Mouse (Mus musculus) forebrain, embryonic 10.5 days (tissue): ENCODE results near the gene Elob. TPM values are rescaled to one million over a fixed set of nuclear protein-coding genes. Genes with fewer than 3 reads are reported as not detected.

Experiments
- DNase-seq: peaks from one replicate; pipeline ENCODE4 v3.0.0-alpha.2; 2017; ENCODE audit warnings: low spot score; ENCODE audit errors: extremely low spot score
- H3K27ac ChIP-seq: fragments of 300-500 bp; sonication (generic); 2 replicates; pipeline ENCODE4 v1.5.1; 2016; ENCODE audit warnings: mild to moderate bottlenecking
- H3K27me3 ChIP-seq: fragments of 300-500 bp; sonication (generic); 2 replicates; pipeline ENCODE4 v1.6.1; 2016; ENCODE audit warnings: mild to moderate bottlenecking; ENCODE audit not compliant: poor library complexity, severe bottlenecking
- H3K36me3 ChIP-seq: fragments of 300-500 bp; sonication (generic); replicated peaks from 2 replicates; pipeline ENCODE4 v1.6.1; 2016; ENCODE audit warnings: mild to moderate bottlenecking, moderate library complexity
- H3K4me1 ChIP-seq: fragments of 300-500 bp; sonication (generic); 2 replicates; pipeline ENCODE4 v1.6.1; 2016
- H3K4me3 ChIP-seq: fragments of 300-500 bp; sonication (generic); 2 replicates; pipeline ENCODE4 v1.5.1; 2016; ENCODE audit warnings: mild to moderate bottlenecking, moderate library complexity
- H3K9me3 ChIP-seq: fragments of 300-500 bp; sonication (generic); 2 replicates; pipeline ENCODE4 v1.6.1; 2016; ENCODE audit warnings: mild to moderate bottlenecking, moderate library complexity
- WGBS: fragments of 180-500 bp; shearing (Covaris S2); methylation state at CpG from one replicate; pipeline ENCODE4 v1.1.7; 2016; 5-methylcytosine and 5-hydroxymethylcytosine counted together
- polyA plus RNA-seq: library from polyadenylated mRNA; unstranded; fragments of >200 nt; fragmentation: Nextera tagmentation; extraction: Ambion mirVana; gene quantifications from 2 replicates; pipeline ENCODE4 v1.2.1, GENCODE M21; 2016

The Elob gene
- polyA plus RNA-seq = 1,030 and 1,081 TPM in 2 replicates

- WGBS = under 1% methylated on average over 40 of the region's 42 CpGs
- peaks cover 35% of the 10 kb centered on the region for H3K36me3 ChIP-seq
- H3K9me3 ChIP-seq = no peaks in the 10 kb centered on the region
- peak; percentile 91 for DNase-seq
- H3K27me3 ChIP-seq = peaks cover 24% of the 10 kb centered on the region
- H3K4me1 ChIP-seq = peaks cover 29% of the 10 kb centered on the region
- peak within 1 kb of the TSS; percentile 93 for H3K27ac ChIP-seq
- peak within 1 kb of the TSS; percentile 89 for H3K4me3 ChIP-seq
Observed at GRCm38 (mm10) chr17:23829064-23829619, at the start of gene Elob. Elob (minus strand) TSS chr17:23829136.

DNA sequence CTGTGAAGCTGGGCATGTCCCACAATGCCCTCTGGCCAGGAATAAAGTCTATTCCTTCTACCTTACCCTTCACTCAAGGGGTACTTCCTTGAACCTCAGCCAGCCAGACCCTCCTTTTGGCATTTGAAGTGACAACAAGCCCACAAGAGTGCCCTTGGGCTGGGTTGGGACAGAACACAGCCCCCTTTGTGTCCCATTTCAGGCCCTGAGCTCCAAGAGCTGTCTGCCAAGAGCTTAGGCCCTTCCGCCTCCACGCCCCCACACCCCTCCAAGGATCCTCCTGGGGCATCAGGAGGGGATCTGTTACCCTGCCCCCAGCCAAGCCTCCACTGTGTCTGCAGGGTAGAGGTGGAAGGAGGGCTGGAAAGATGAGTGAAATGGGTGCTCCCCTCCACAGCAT lies 48.2 kb upstream of the Elob start:
- 81% methylated on average over 2 of the region's 2 CpGs for WGBS
- Histone ChIP-seq H3K27me3 (no peaks in the 10 kb centered on the region), H3K4me3 (no peak overlapping the region), H3K4me1 (0 out of 2 replicates have a peak, but pooled peaks cover 4% of the 10 kb centered on the region), H3K27ac (no peak overlapping the region), H3K36me3 (no peaks in the 10 kb centered on the region), H3K9me3 (no peaks in the 10 kb centered on the region)
- DNase-seq = no peak

DNA sequence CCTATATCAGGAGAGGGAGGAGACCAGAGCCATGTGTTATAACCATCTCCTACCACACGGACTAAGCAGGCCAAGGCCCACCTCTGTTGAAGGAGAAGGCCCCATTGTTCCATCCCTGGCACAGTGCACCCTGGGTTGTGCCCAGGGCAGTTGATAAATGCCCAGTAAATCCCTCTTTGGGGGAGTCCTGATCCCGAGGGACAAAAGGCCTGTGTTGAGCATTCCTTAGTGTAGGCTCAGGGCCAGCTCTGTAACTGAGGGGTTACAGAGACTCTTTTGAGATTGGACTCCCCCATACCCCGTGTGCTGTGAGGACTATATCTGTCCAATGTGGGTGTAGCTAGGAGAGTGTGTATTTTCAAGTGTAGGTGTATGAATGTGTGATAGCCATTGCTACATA lies 47.8 kb upstream of the Elob start:
- no peaks in the 10 kb centered on the region for H3K9me3 ChIP-seq
- no peaks in the 10 kb centered on the region for H3K36me3 ChIP-seq
- 62% methylated on average over 3 of the region's 3 CpGs for WGBS
- no peaks in the 10 kb centered on the region for H3K27me3 ChIP-seq
- DNase-seq = no peak
- no peak overlapping the region for H3K4me3 ChIP-seq
- H3K27ac ChIP-seq = no peak overlapping the region
- 0 out of 2 replicates have a peak, but pooled peaks cover 4% of the 10 kb centered on the region for H3K4me1 ChIP-seq

DNA sequence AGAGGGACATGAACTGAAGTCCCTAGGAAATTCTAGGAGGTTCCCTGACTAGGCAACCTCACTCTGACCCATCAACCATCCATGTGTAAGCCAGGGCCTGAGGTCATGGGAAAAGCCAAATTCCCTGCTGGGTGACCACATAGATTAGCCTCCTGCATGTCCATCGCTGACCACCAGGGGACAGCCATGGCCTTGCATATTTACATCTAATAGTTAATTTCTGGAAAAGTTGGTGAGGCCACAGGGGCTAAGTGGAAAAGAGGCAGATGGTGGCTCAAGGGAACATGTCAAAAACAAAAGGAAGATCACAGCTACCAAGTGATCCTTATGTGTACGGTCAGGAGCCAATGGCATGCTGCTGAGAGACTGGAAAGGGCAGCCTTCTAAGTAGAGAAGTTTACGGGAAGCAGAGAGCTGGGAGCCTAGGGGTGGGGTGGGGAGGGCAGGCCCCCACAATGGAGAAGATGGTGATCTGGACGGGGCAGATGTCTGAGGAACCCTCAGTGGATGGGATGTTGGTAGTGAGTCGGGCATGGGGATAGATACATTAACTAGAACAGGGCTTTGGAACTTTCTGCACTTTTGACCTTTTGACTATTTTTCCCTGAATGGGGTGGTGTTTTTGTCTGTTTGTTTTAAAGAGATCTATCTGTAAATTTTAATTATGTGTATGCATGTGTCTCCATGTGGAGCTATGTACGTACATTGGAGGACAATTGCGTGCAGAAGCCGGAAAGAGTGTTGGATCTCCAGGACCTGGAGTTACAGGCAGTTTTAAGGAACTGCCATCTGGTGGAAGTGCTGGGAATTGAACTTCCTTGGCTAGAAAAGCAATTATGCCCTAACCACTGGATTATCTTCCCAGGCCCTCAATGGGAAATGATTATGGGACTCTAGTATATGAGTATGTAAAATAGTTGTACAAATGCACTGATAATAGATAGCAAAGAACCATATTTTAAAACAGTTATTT lies 45.2 kb upstream of the Elob start:
- Histone ChIP-seq H3K4me1 (0 out of 2 replicates have a peak, but pooled peaks cover 4% of the 10 kb centered on the region), H3K4me3 (no peak overlapping the region), H3K27ac (no peak overlapping the region), H3K36me3 (no peaks in the 10 kb centered on the region), H3K27me3 (no peaks in the 10 kb centered on the region), H3K9me3 (no peaks in the 10 kb centered on the region)
- DNase-seq = peak; percentile 42
- 58% methylated on average over 8 of the region's 8 CpGs for WGBS

DNA sequence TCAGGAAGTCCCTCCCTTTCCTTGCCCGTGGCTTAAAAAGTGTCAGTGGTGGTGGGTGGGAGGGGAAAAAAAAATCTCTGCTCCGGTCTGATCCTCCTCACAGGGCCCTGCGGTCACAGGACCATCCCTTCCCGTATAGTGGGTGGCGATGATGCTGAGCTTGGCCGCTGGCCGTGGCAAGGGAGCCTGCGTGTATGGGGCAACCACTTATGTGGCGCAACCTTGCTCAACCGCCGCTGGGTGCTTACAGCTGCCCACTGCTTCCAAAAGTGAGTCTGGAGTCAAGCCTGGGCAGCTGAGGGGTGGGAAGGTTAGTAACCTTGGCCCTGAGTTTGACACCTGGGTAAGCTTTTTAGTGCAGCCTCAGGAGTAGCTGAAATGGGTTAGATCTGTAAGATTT lies 39.6 kb upstream of the Elob start:
- H3K27ac ChIP-seq = no peak overlapping the region
- H3K27me3 ChIP-seq = no peaks in the 10 kb centered on the region
- no peak overlapping the region for H3K4me3 ChIP-seq
- DNase-seq = no peak
- H3K9me3 ChIP-seq = no peaks in the 10 kb centered on the region
- no peaks in the 10 kb centered on the region for H3K4me1 ChIP-seq
- H3K36me3 ChIP-seq = no peaks in the 10 kb centered on the region
- 91% methylated on average over 11 of the region's 11 CpGs for WGBS

DNA sequence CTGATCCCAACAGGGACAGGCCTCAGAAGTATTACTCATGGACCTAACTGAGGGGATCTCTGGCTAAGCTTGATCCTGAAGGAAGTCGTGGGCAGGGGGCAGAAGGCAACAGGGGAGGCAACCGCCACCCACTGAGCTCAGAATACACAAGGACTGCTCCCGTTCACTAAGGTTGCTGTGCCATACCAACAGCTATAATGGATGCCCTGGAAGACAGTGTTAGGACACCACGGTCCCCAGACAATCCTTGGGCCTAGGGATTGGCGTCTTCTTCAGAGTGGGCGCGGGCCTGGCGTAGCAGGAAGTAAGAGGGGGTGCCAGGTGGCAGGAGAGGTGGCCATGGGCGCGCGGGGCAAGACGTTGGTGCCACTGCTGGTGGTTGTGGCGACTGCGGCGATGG lies 38.8 kb upstream of the Elob start, which contains the start of gene Prss21:
Prss21 (plus strand) TSS at position 301 of the 400 bp plus-strand sequence.
- no peak within 1 kb of the TSS for H3K27ac ChIP-seq
- WGBS = 85% methylated on average over 15 of the region's 15 CpGs
- no peaks in the 10 kb centered on the region for H3K36me3 ChIP-seq
- DNase-seq = no peak
- H3K9me3 ChIP-seq = no peaks in the 10 kb centered on the region
- no peaks in the 10 kb centered on the region for H3K27me3 ChIP-seq
- H3K4me1 ChIP-seq = no peaks in the 10 kb centered on the region
- H3K4me3 ChIP-seq = no peak within 1 kb of the TSS

DNA sequence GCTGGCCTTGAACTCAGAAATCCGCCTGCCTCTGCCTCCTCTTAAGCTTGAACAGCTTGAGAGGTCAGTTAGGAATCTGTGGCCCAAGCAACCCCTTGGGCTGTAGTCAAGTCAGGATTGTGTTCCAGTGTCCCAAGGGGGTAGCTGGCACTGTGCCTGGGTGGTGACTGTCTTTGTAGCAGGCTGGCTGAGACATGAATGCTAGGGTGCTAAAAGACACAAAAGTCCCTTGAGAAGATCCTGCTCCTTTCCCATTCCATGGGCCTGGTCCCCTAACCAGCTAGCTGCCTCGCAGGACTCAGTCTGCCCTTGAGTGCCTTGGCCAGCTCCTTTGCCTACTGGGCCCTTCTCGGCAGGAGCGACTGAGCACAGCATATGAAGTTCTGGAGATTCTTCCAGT lies 34.0 kb upstream of the Elob start:
- no peaks in the 10 kb centered on the region for H3K4me1 ChIP-seq
- H3K36me3 ChIP-seq = no peaks in the 10 kb centered on the region
- H3K27ac ChIP-seq = no peak overlapping the region
- DNase-seq = no peak
- H3K27me3 ChIP-seq = no peaks in the 10 kb centered on the region
- no peaks in the 10 kb centered on the region for H3K9me3 ChIP-seq
- 85% methylated on average over 4 of the region's 4 CpGs for WGBS
- no peak overlapping the region for H3K4me3 ChIP-seq

- 89% methylated on average over 2 of the region's 2 CpGs for WGBS
- no peak for DNase-seq
- H3K36me3 ChIP-seq = no peaks in the 10 kb centered on the region
- H3K9me3 ChIP-seq = no peaks in the 10 kb centered on the region
- no peak overlapping the region for H3K4me3 ChIP-seq
- no peak overlapping the region for H3K27ac ChIP-seq
- no peaks in the 10 kb centered on the region for H3K4me1 ChIP-seq
- no peaks in the 10 kb centered on the region for H3K27me3 ChIP-seq
Observed at GRCm38 (mm10) chr17:23857913-23858312, 29.0 kb upstream of the Elob start.

DNA sequence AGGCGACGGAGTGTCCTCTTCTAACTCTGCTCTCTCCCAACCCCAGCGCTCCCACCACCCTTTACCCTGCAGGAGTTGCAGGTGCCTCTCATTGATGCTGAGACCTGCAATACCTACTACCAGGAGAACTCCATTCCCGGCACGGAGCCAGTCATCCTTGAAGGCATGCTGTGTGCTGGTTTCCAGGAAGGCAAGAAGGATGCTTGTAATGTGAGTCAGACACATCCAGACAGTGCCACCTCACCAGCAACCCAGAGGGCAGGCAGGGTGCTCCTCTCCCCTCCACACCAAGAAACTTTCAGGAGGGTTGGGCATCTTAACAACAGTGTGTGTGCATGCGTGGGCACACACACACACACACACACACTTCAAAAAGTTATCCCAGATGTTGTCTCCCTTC lies 28.3 kb upstream of the Elob start:
- Histone ChIP-seq H3K27ac (no peak overlapping the region), H3K9me3 (no peaks in the 10 kb centered on the region), H3K4me3 (no peak overlapping the region), H3K36me3 (no peaks in the 10 kb centered on the region), H3K27me3 (no peaks in the 10 kb centered on the region), H3K4me1 (no peaks in the 10 kb centered on the region)
- no peak for DNase-seq
- WGBS = 87% methylated on average over 6 of the region's 6 CpGs

DNA sequence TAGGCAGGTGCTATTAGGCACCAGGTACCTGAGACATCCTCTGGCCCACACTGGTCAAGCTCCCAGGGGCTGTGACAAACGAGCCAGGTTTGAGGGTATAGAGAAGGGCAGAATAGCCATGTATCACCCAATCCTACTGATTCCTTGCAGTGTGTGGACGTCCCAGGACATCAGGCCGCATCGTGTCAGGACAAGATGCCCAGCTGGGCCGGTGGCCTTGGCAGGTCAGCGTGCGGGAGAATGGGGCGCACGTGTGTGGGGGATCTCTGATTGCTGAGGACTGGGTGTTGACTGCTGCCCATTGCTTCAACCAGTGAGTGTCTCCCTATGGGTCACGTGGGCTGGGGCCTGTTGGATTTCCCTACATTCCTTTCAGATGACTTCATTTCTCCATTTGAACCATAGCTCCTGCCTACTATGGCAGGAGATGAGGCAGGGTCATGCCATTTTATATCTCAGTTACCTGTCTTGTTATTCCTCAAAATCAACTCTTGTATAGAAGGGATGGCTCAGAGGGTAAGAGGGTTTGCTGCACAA lies 25.4 kb upstream of the Elob start:
- Histone ChIP-seq H3K4me3 (no peak overlapping the region), H3K27me3 (no peaks in the 10 kb centered on the region), H3K4me1 (no peaks in the 10 kb centered on the region), H3K9me3 (no peaks in the 10 kb centered on the region), H3K27ac (no peak overlapping the region), H3K36me3 (no peaks in the 10 kb centered on the region)
- 88% methylated on average over 10 of the region's 10 CpGs for WGBS
- no peak for DNase-seq

DNA sequence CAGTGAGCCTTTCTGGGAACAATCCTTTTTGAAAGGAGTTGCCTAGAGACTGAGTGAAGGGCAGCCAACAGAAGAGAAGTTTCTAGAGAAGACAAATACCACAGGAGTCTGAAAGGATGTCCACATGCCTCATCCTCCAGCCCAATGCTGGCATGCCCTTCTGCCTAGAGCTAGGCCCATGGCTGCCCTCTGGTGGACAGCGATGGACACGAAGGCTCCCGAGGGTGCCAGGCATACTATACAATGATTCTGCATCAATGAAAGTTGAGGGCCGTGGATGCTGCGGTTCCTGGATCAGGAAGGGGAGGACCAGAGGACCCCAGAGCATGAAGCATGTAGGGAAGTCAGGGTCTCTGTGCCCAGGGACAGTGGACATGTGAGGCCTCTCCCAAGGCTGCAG lies 24.4 kb upstream of the Elob start:
- Histone ChIP-seq H3K27me3 (no peaks in the 10 kb centered on the region), H3K9me3 (no peaks in the 10 kb centered on the region), H3K4me3 (no peak overlapping the region), H3K4me1 (no peaks in the 10 kb centered on the region), H3K27ac (no peak overlapping the region), H3K36me3 (no peaks in the 10 kb centered on the region)
- DNase-seq = peak; percentile 53
- WGBS = 35% methylated on average over 5 of the region's 5 CpGs

GRCm38 (mm10) chr17:23850853-23851749 lies 22.2 kb upstream of the Elob start:
- Histone ChIP-seq H3K27me3 (no peaks in the 10 kb centered on the region), H3K9me3 (no peaks in the 10 kb centered on the region), H3K4me1 (no peaks in the 10 kb centered on the region), H3K27ac (peak overlapping the region; percentile 17), H3K4me3 (no peak overlapping the region), H3K36me3 (no peaks in the 10 kb centered on the region)
- 67% methylated on average over 18 of the region's 19 CpGs for WGBS
- peak; percentile 72 for DNase-seq
